Mouse (Mus musculus): ENCODE measurements around the gene Sirpa. TPM values are rescaled to one million over a fixed set of nuclear protein-coding genes. Genes with fewer than 3 reads are reported as not detected.

Gene Sirpa
- polyA plus RNA-seq, 1 experiment from 2014 or later, result 39.8 TPM

GRCm38 (mm10) chr2:129606899-129607298 is 14.3 kb downstream of the Sirpa start:
- no peak overlapping the region for H3K9ac ChIP-seq (replicated peaks; ENCODE audit: low read depth, low read length)
- no peaks in the 10 kb centered on the region for H3K36me3 ChIP-seq (ENCODE audit: control insufficient read depth, insufficient read depth, low read length)
- ATAC-seq (ENCODE audit: low read depth), result no peak
- no peaks in the 10 kb centered on the region for H3K27me3 ChIP-seq (ENCODE audit: control insufficient read depth, insufficient read depth, low read length)
- WGBS, result 76% methylated on average over 2 of the region's 2 CpGs
- no peak overlapping the region for H3K27ac ChIP-seq (ENCODE audit: low read depth, low read length)
- no peaks in the 10 kb centered on the region for H3K9me3 ChIP-seq (ENCODE audit: control insufficient read depth, low read length)
- peaks cover 10% of the 10 kb centered on the region for H3K4me1 ChIP-seq (ENCODE audit: control insufficient read depth, insufficient read depth, low read length)
- H3K4me2 ChIP-seq (ENCODE audit: low read depth, low read length), result no peak overlapping the region
- H3K4me3 ChIP-seq (ENCODE audit: low read depth, low read length), result no peak overlapping the region

- 95% methylated on average over 6 of the region's 6 CpGs for WGBS
- H3K9me3 ChIP-seq (ENCODE audit: control insufficient read depth, low read length), result no peaks in the 10 kb centered on the region
- H3K36me3 ChIP-seq (ENCODE audit: control insufficient read depth, insufficient read depth, low read length), result no peaks in the 10 kb centered on the region
- no peak overlapping the region for H3K9ac ChIP-seq (replicated peaks; ENCODE audit: low read depth, low read length)
- no peaks in the 10 kb centered on the region for H3K27me3 ChIP-seq (ENCODE audit: control insufficient read depth, insufficient read depth, low read length)
- no peak overlapping the region for H3K27ac ChIP-seq (ENCODE audit: low read depth, low read length)
- H3K4me1 ChIP-seq (ENCODE audit: control insufficient read depth, insufficient read depth, low read length), result no peaks in the 10 kb centered on the region
- no peak overlapping the region for H3K4me3 ChIP-seq (ENCODE audit: low read depth, low read length)
- no peak overlapping the region for H3K4me2 ChIP-seq (ENCODE audit: low read depth, low read length)
- no peak for ATAC-seq (ENCODE audit: low read depth)
Measured at GRCm38 (mm10) chr2:129613971-129614370, 21.3 kb downstream of the Sirpa start.

- no peak for ATAC-seq (ENCODE audit: low read depth)
- Histone ChIP-seq H3K27ac (ENCODE audit: low read depth, low read length) (no peak overlapping the region), H3K9me3 (ENCODE audit: control insufficient read depth, low read length) (no peaks in the 10 kb centered on the region), H3K4me2 (ENCODE audit: low read depth, low read length) (no peak overlapping the region), H3K36me3 (ENCODE audit: control insufficient read depth, insufficient read depth, low read length) (no peaks in the 10 kb centered on the region), H3K4me1 (ENCODE audit: control insufficient read depth, insufficient read depth, low read length) (no peaks in the 10 kb centered on the region), H3K4me3 (ENCODE audit: low read depth, low read length) (no peak overlapping the region), H3K27me3 (ENCODE audit: control insufficient read depth, insufficient read depth, low read length) (no peaks in the 10 kb centered on the region), H3K9ac (replicated peaks; ENCODE audit: low read depth, low read length) (no peak overlapping the region)
- WGBS, result 92% methylated on average over 10 of the region's 10 CpGs
Measured at GRCm38 (mm10) chr2:129614482-129615185, 22.0 kb downstream of the Sirpa start.

DNA sequence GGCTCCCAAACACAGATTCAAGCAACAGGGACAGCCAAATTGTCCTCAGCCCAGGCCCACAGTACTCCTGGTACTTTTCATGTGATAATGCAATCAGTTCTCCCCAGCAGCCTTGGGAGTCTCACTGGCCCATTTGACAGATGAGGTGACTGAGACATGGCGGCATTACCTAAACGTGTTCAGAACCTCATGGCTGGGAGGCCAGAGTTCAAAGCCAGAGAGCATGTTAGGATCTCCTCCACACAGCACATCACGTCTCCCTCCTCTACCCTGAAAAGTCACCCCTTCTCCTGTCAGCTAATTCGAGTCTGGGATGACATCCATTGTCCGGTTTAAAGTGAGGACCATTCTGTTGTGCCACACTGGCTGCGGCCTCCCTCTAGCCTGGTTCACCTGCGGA is 27.5 kb downstream of the Sirpa start:
- H3K4me2 ChIP-seq (ENCODE audit: low read depth, low read length), result no peak overlapping the region
- H3K36me3 ChIP-seq (ENCODE audit: control insufficient read depth, insufficient read depth, low read length), result no peaks in the 10 kb centered on the region
- 88% methylated on average over 7 of the region's 7 CpGs for WGBS
- no peak for ATAC-seq (ENCODE audit: low read depth)
- no peak overlapping the region for H3K27ac ChIP-seq (ENCODE audit: low read depth, low read length)
- no peaks in the 10 kb centered on the region; the same call in 1 of the 2 replicates for H3K4me1 ChIP-seq (ENCODE audit: control insufficient read depth, insufficient read depth, low read length)
- H3K27me3 ChIP-seq (ENCODE audit: control insufficient read depth, insufficient read depth, low read length), result no peaks in the 10 kb centered on the region
- no peak overlapping the region for H3K9ac ChIP-seq (replicated peaks; ENCODE audit: low read depth, low read length)
- no peaks in the 10 kb centered on the region for H3K9me3 ChIP-seq (ENCODE audit: control insufficient read depth, low read length)
- no peak overlapping the region for H3K4me3 ChIP-seq (ENCODE audit: low read depth, low read length)

DNA sequence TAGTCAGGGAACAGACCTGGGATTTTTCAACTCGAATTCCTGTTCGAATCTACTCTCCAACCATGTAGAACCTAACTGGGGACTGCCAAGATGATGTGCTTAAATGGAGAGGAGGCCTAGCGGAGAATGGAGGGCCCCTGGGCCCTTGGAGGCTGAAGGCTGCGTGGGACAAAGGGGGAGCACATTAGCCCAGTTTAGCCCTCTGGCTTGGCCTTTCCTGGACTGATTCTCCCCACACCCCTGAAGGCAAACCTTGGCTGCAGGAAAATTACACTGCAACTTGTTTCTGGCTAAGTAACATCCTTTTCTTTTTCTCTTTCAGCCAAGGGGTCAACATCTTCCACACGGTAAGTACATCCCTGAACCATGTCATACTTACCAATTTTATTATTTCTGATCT is 28.2 kb downstream of the Sirpa start:
- WGBS, result 94% methylated on average over 5 of the region's 5 CpGs
- Histone ChIP-seq H3K4me2 (ENCODE audit: low read depth, low read length) (no peak overlapping the region), H3K27ac (ENCODE audit: low read depth, low read length) (no peak overlapping the region), H3K4me3 (ENCODE audit: low read depth, low read length) (no peak overlapping the region), H3K9me3 (ENCODE audit: control insufficient read depth, low read length) (no peaks in the 10 kb centered on the region), H3K4me1 (ENCODE audit: control insufficient read depth, insufficient read depth, low read length) (no peaks in the 10 kb centered on the region; the same call in 1 of the 2 replicates), H3K27me3 (ENCODE audit: control insufficient read depth, insufficient read depth, low read length) (no peaks in the 10 kb centered on the region), H3K36me3 (ENCODE audit: control insufficient read depth, insufficient read depth, low read length) (no peaks in the 10 kb centered on the region), H3K9ac (replicated peaks; ENCODE audit: low read depth, low read length) (no peak overlapping the region)
- no peak for ATAC-seq (ENCODE audit: low read depth)

GRCm38 (mm10) chr2:129621654-129622490 is 29.2 kb downstream of the Sirpa start:
- Histone ChIP-seq H3K9ac (replicated peaks; ENCODE audit: low read depth, low read length) (no peak overlapping the region), H3K4me2 (ENCODE audit: low read depth, low read length) (no peak overlapping the region), H3K4me3 (ENCODE audit: low read depth, low read length) (no peak overlapping the region), H3K27ac (ENCODE audit: low read depth, low read length) (no peak overlapping the region), H3K36me3 (ENCODE audit: control insufficient read depth, insufficient read depth, low read length) (no peaks in the 10 kb centered on the region), H3K27me3 (ENCODE audit: control insufficient read depth, insufficient read depth, low read length) (no peaks in the 10 kb centered on the region), H3K9me3 (ENCODE audit: control insufficient read depth, low read length) (no peaks in the 10 kb centered on the region), H3K4me1 (ENCODE audit: control insufficient read depth, insufficient read depth, low read length) (no peaks in the 10 kb centered on the region; the same call in 1 of the 2 replicates)
- WGBS, result 91% methylated on average over 9 of the region's 9 CpGs
- no peak for ATAC-seq (ENCODE audit: low read depth)

DNA sequence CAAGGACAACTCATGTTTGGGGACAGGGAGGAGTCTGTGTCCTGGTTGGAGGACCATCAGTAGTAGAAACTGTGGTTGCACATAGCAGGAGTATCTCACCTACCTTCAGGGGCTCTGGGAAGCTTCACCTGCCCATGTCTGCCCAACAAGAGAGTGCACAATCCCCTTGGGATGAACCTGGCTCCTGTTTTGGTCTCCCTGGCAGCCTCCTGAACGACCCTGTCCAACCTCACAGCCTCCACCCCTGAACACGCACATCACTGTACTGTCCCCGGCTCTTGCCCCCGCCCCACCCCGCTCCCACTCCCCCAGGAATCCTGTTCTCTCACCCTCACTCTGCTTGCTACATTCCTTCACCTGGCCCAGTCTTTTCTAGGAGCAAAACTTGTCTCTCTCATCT is 30.3 kb downstream of the Sirpa start:
- Histone ChIP-seq H3K4me2 (ENCODE audit: low read depth, low read length) (no peak overlapping the region), H3K9ac (replicated peaks; ENCODE audit: low read depth, low read length) (no peak overlapping the region), H3K27me3 (ENCODE audit: control insufficient read depth, insufficient read depth, low read length) (no peaks in the 10 kb centered on the region), H3K27ac (ENCODE audit: low read depth, low read length) (no peak overlapping the region), H3K9me3 (ENCODE audit: control insufficient read depth, low read length) (no peaks in the 10 kb centered on the region), H3K4me3 (ENCODE audit: low read depth, low read length) (no peak overlapping the region), H3K4me1 (ENCODE audit: control insufficient read depth, insufficient read depth, low read length) (no peaks in the 10 kb centered on the region; the same call in 1 of the 2 replicates), H3K36me3 (ENCODE audit: control insufficient read depth, insufficient read depth, low read length) (no peaks in the 10 kb centered on the region)
- 91% methylated on average over 5 of the region's 5 CpGs for WGBS
- ATAC-seq (ENCODE audit: low read depth), result no peak

DNA sequence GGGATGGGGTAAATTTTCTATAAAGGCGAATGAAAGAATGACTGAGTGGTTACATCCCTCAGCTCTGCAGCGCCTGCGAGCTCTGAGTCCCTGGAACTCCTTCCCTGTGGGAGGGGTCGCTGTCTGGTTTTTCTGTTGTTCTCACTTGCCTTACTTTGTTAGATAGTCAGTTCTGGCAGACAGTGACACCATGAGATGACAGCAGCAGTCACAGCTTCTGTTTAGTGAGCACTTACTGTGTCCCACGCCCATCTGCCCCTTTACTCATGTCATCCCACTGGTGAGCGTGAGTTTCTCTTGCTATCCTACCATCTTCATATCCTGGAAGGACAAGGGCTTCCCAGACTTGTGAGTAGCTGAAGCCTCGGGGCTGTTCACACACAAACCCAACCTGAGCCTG is 31.1 kb downstream of the Sirpa start:
- Histone ChIP-seq H3K4me3 (ENCODE audit: low read depth, low read length) (no peak overlapping the region), H3K9me3 (ENCODE audit: control insufficient read depth, low read length) (no peaks in the 10 kb centered on the region), H3K9ac (replicated peaks; ENCODE audit: low read depth, low read length) (no peak overlapping the region), H3K27ac (ENCODE audit: low read depth, low read length) (no peak overlapping the region), H3K4me2 (ENCODE audit: low read depth, low read length) (no peak overlapping the region), H3K27me3 (ENCODE audit: control insufficient read depth, insufficient read depth, low read length) (no peaks in the 10 kb centered on the region), H3K36me3 (ENCODE audit: control insufficient read depth, insufficient read depth, low read length) (no peaks in the 10 kb centered on the region), H3K4me1 (ENCODE audit: control insufficient read depth, insufficient read depth, low read length) (no peaks in the 10 kb centered on the region; the same call in 1 of the 2 replicates)
- 93% methylated on average over 7 of the region's 7 CpGs for WGBS
- no peak for ATAC-seq (ENCODE audit: low read depth)

All from neural tube, embryonic 14.5 days (tissue).